In genomic region chr11:23169742-23170428, GRCm38 (mm10) we compare ENCODE assay signal across 15 mouse cellular contexts.
DNase-seq lines count a peak whose midpoint lies in the region; ATAC-seq lines count a peak whose summit lies in the region.
"Had no signal": no experiment of that assay in that cellular context is flagged by ENCODE, and none has a peak within 500 bp of the region (broad histone marks: within the 10 kb centered on the region; RNA-seq: fewer than 3 reads in every experiment).

No protein-coding gene starts in this region.

- no peaks in the 10 kb centered on the region for H3K36me3 ChIP-seq in heart, embryonic 12.5 days
- no peaks in the 10 kb centered on the region for H3K36me3 ChIP-seq in liver, embryonic 16.5 days (ENCODE audit: control insufficient read depth, insufficient read depth)
- H3K36me3 ChIP-seq in kidney, embryonic 16.5 days (ENCODE audit: insufficient read depth, low read length) = no peaks in the 10 kb centered on the region
- H3K36me3 ChIP-seq: kidney, embryonic 15.5 days; limb, embryonic 10.5 days; lung, embryonic 15.5 days had no signal

- no peaks in the 10 kb centered on the region for H3K27me3 ChIP-seq in heart, embryonic 12.5 days (replicated peaks)
- no peaks in the 10 kb centered on the region for H3K27me3 ChIP-seq in liver, embryonic 16.5 days (ENCODE audit: control insufficient read depth, insufficient read depth, low read depth, low read length)
- H3K27me3 ChIP-seq in kidney, embryonic 16.5 days (ENCODE audit: insufficient read depth, low read length) = no peaks in the 10 kb centered on the region
- H3K27me3 ChIP-seq: kidney, embryonic 15.5 days; lung, embryonic 15.5 days had no signal

- WGBS in heart, embryonic 12.5 days = 30% methylated on average over 3 of the region's 3 CpGs
- WGBS in liver, embryonic 16.5 days (ENCODE audit: insufficient replicate concordance) = 23% methylated on average over 3 of the region's 3 CpGs
- WGBS in kidney, embryonic 16.5 days = 68% methylated on average over 3 of the region's 3 CpGs

- peak; percentile 73; the same call in 1 of the 2 replicates for ATAC-seq in heart, embryonic 12.5 days (ENCODE audit: insufficient number of reproducible peaks, low FRiP score)
- ATAC-seq in erythroblast, adult 5-6 weeks (replicated peaks; ENCODE audit: low FRiP score, poor library complexity, severe bottlenecking) = peak; percentile 91
- ATAC-seq in liver, embryonic 16.5 days (ENCODE audit: low read depth) = peak; percentile 99
- ATAC-seq in kidney, embryonic 16.5 days (ENCODE audit: low FRiP score, low TSS enrichment) = no peak

- no peak overlapping the region for H3K4me2 ChIP-seq in heart, embryonic 12.5 days
- peak overlapping the region; percentile 52 for H3K4me2 ChIP-seq in liver, embryonic 16.5 days (ENCODE audit: low read depth, low read length)
- H3K4me2 ChIP-seq in kidney, embryonic 16.5 days (replicated peaks; ENCODE audit: low read depth, low read length) = no peak overlapping the region
- H3K4me2 ChIP-seq: kidney, embryonic 15.5 days; lung, embryonic 15.5 days had no signal

- no peaks in the 10 kb centered on the region; the same call in 1 of the 2 replicates for H3K9me3 ChIP-seq in heart, embryonic 12.5 days (replicated peaks)
- no peaks in the 10 kb centered on the region for H3K9me3 ChIP-seq in liver, embryonic 16.5 days (replicated peaks; ENCODE audit: control insufficient read depth, low read length)
- H3K9me3 ChIP-seq in kidney, embryonic 16.5 days (ENCODE audit: low read length) = no peaks in the 10 kb centered on the region
- H3K9me3 ChIP-seq: kidney, embryonic 15.5 days; limb, embryonic 10.5 days; lung, embryonic 15.5 days had no signal

- H3K27ac ChIP-seq in heart, embryonic 12.5 days (ENCODE audit: poor library complexity, severe bottlenecking) = no peak overlapping the region
- H3K27ac ChIP-seq in liver, embryonic 16.5 days (ENCODE audit: low read length) = peak overlapping the region; percentile 82
- H3K27ac ChIP-seq in kidney, embryonic 16.5 days (ENCODE audit: low read length) = no peak overlapping the region
- H3K27ac ChIP-seq: kidney, embryonic 15.5 days; limb, embryonic 10.5 days; lung, embryonic 15.5 days had no signal

- intact Hi-C loops in heart, postnatal 10 days (cut with DNase I) = no loop called here

- H3K4me3 ChIP-seq in heart, embryonic 12.5 days = no peak overlapping the region
- no peak overlapping the region; the same call in 1 of the 2 replicates for H3K4me3 ChIP-seq in liver, embryonic 16.5 days (ENCODE audit: low read depth, low read length)
- no peak overlapping the region for H3K4me3 ChIP-seq in kidney, embryonic 16.5 days (ENCODE audit: low read length)
- H3K4me3 ChIP-seq: kidney, embryonic 15.5 days; limb, embryonic 10.5 days; lung, embryonic 15.5 days had no signal

- no peak for DNase-seq in heart, postnatal 10 days
- DNase-seq in retina, embryonic 14.5 days (ENCODE audit: low spot score) = no peak
- DNase-seq in cerebellum, adult 9-11 months = no peak
- DNase-seq: adrenal gland, adult 8-10 months; B cell, adult 2 months; cerebellum, postnatal 10 days; right cerebral cortex, postnatal 4 days; thymus, postnatal 25 days had no signal

- no peak overlapping the region for H3K9ac ChIP-seq in heart, embryonic 12.5 days
- peak overlapping the region; percentile 26; the same call in 1 of the 2 replicates for H3K9ac ChIP-seq in liver, embryonic 16.5 days (ENCODE audit: low read depth, low read length)
- no peak overlapping the region for H3K9ac ChIP-seq in kidney, embryonic 16.5 days (replicated peaks; ENCODE audit: low read length)
- H3K9ac ChIP-seq: kidney, embryonic 15.5 days; lung, embryonic 15.5 days had no signal

- H3K4me1 ChIP-seq in heart, embryonic 12.5 days (replicated peaks) = 0 out of 2 replicates have a peak, but pooled peaks cover 4% of the 10 kb centered on the region
- H3K4me1 ChIP-seq in liver, embryonic 16.5 days (ENCODE audit: control insufficient read depth, low read depth, low read length) = peaks cover 37% of the 10 kb centered on the region
- H3K4me1 ChIP-seq in kidney, embryonic 16.5 days (ENCODE audit: insufficient read depth, low read length) = no peaks in the 10 kb centered on the region
- H3K4me1 ChIP-seq: kidney, embryonic 15.5 days; limb, embryonic 10.5 days; lung, embryonic 15.5 days had no signal
